Mouse (Mus musculus) limb, embryonic 14.5 days (tissue): Measurements from ENCODE around the gene Gab1. TPM values are rescaled to one million over a fixed set of nuclear protein-coding genes. Genes with fewer than 3 reads are reported as not detected.

ENCODE experiments used
- ATAC-seq: fragments of 200-750 bp; cut with Nextera tagmentation; 2 replicates; pipeline ENCODE4 v1.8.0; 2017; ENCODE audit warnings: low read depth, moderate number of reproducible peaks, moderate TSS enrichment; ENCODE audit not compliant: low FRiP score
- DNase-seq: peaks from one replicate; pipeline ENCODE4 v3.0.0-alpha.2; 2015; ENCODE audit warnings: low spot score
- H3K27ac ChIP-seq: fragments of 300-500 bp; sonication (generic); replicated peaks from 2 replicates; pipeline ENCODE4 v1.5.1; 2014; ENCODE audit warnings: low read depth, mild to moderate bottlenecking, low read length, moderate library complexity, mixed read lengths
- H3K27me3 ChIP-seq: fragments of 300-500 bp; sonication (generic); 2 replicates; pipeline ENCODE4 v1.6.1; 2014; ENCODE audit warnings: low read length, mixed read lengths; ENCODE audit not compliant: control insufficient read depth, insufficient read depth
- H3K36me3 ChIP-seq: fragments of 300-500 bp; sonication (generic); 2 replicates; pipeline ENCODE4 v1.6.1; 2014; ENCODE audit warnings: mild to moderate bottlenecking, low read length, moderate library complexity, mixed read lengths; ENCODE audit not compliant: control insufficient read depth, insufficient read depth
- H3K4me1 ChIP-seq: fragments of 300-500 bp; sonication (generic); 2 replicates; pipeline ENCODE4 v1.6.1; 2014; ENCODE audit warnings: antibody characterized with exemption, low read length, mixed read lengths; ENCODE audit not compliant: control insufficient read depth, insufficient read depth
- H3K4me2 ChIP-seq: fragments of 300-500 bp; sonication (generic); replicated peaks from 2 replicates; pipeline ENCODE4 v1.6.1; 2014; ENCODE audit warnings: low read depth, mild to moderate bottlenecking, low read length, moderate library complexity; ENCODE audit not compliant: severe bottlenecking
- H3K4me3 ChIP-seq: fragments of 300-500 bp; sonication (generic); replicated peaks from 2 replicates; pipeline ENCODE4 v1.5.1; 2014; ENCODE audit warnings: low read length
- H3K9ac ChIP-seq: fragments of 300-500 bp; sonication (generic); 2 replicates; pipeline ENCODE4 v1.6.1; 2014; ENCODE audit warnings: mild to moderate bottlenecking, low read depth, low read length, moderate library complexity; ENCODE audit not compliant: severe bottlenecking
- H3K9me3 ChIP-seq: fragments of 300-500 bp; sonication (generic); 2 replicates; pipeline ENCODE4 v1.6.1; 2016; ENCODE audit warnings: low read length; ENCODE audit not compliant: control insufficient read depth
- POLR2A ChIP-seq: fragments of 200-500 bp; IDR thresholded peaks from 2 replicates; pipeline ENCODE4 v1.8.0; 2012; ENCODE audit warnings: inconsistent platforms, mild to moderate bottlenecking, moderate library complexity, borderline replicate concordance; ENCODE audit not compliant: insufficient read depth, insufficient read length; ENCODE audit errors: extremely low read depth
- WGBS: fragments of 180-500 bp; shearing (Covaris S2); extraction: QIAGEN DNeasy Blood & Tissue Kit; methylation state at CpG from one replicate; pipeline ENCODE4 v1.1.7; 2014; 5-methylcytosine and 5-hydroxymethylcytosine counted together
- polyA plus RNA-seq, 2 experiments: library from polyadenylated mRNA; depleted of rRNA in 1 of 2; stranded (reverse) in 1 of 2; unstranded in 1 of 2; fragments of >200 nt; fragmentation: Nextera tagmentation in 1 of 2; extraction: Ambion mirVana in 1 of 2; gene quantifications; 2 replicates each; pipeline versions ENCODE4 v1.2.1 to v1.2.3; 2012 to 2014

Gene Gab1
- polyA plus RNA-seq, 2 experiments, result 41.3 to 44.8 TPM

GRCm38 (mm10) chr8:80872688-80873087, 7.6 kb downstream of the Gab1 start:
- Histone ChIP-seq H3K4me3 (no peak overlapping the region), H3K4me1 (peaks cover 54% of the 10 kb centered on the region), H3K9ac (no peak overlapping the region), H3K4me2 (no peak overlapping the region), H3K9me3 (no peaks in the 10 kb centered on the region), H3K27ac (no peak overlapping the region), H3K27me3 (no peaks in the 10 kb centered on the region), H3K36me3 (no peaks in the 10 kb centered on the region)
- ATAC-seq (0 out of 2 replicates have a peak, but pooled peaks have one; percentile 18), DNase-seq (no peak)
- TF ChIP-seq POLR2A, result no peak
- WGBS, result 49% methylated on average over 4 of the region's 4 CpGs

- WGBS, result 92% methylated on average over 6 of the region's 6 CpGs
- peaks cover 49% of the 10 kb centered on the region for H3K4me1 ChIP-seq
- H3K4me3 ChIP-seq, result no peak overlapping the region
- no peak for DNase-seq
- no peak overlapping the region for H3K9ac ChIP-seq
- H3K27me3 ChIP-seq, result no peaks in the 10 kb centered on the region
- no peak for ATAC-seq
- H3K36me3 ChIP-seq, result no peaks in the 10 kb centered on the region
- TF ChIP-seq POLR2A, result no peak
- no peak overlapping the region for H3K27ac ChIP-seq
- no peaks in the 10 kb centered on the region for H3K9me3 ChIP-seq
- no peak overlapping the region for H3K4me2 ChIP-seq
Observed at GRCm38 (mm10) chr8:80871400-80871799, 8.9 kb downstream of the Gab1 start.

- Histone ChIP-seq H3K27ac (peak overlapping the region; percentile 80), H3K4me2 (no peak overlapping the region), H3K9ac (no peak overlapping the region), H3K4me3 (no peak overlapping the region), H3K27me3 (no peaks in the 10 kb centered on the region), H3K9me3 (no peaks in the 10 kb centered on the region), H3K36me3 (0 out of 2 replicates have a peak, but pooled peaks cover 3% of the 10 kb centered on the region), H3K4me1 (peaks cover 52% of the 10 kb centered on the region)
- WGBS, result 68% methylated on average over 9 of the region's 9 CpGs
- no peak for ATAC-seq
- DNase-seq, result no peak
- no peak for TF ChIP-seq POLR2A
Observed at GRCm38 (mm10) chr8:80870535-80871204, 9.6 kb downstream of the Gab1 start.

- Histone ChIP-seq H3K4me1 (peaks cover 54% of the 10 kb centered on the region), H3K36me3 (0 out of 2 replicates have a peak, but pooled peaks cover 3% of the 10 kb centered on the region), H3K9ac (no peak overlapping the region), H3K9me3 (no peaks in the 10 kb centered on the region), H3K4me3 (no peak overlapping the region), H3K4me2 (no peak overlapping the region; the same call in 1 of the 2 replicates), H3K27ac (peak overlapping the region; percentile 80), H3K27me3 (no peaks in the 10 kb centered on the region)
- 42% methylated on average over 11 of the region's 11 CpGs for WGBS
- ATAC-seq (peak; percentile 69), DNase-seq (peak; percentile 67)
- no peak for TF ChIP-seq POLR2A
Observed at GRCm38 (mm10) chr8:80869881-80870328, 10.4 kb downstream of the Gab1 start.

- 76% methylated on average over 11 of the region's 11 CpGs for WGBS
- Histone ChIP-seq H3K4me1 (peaks cover 50% of the 10 kb centered on the region), H3K36me3 (0 out of 2 replicates have a peak, but pooled peaks cover 3% of the 10 kb centered on the region), H3K4me3 (no peak overlapping the region), H3K4me2 (0 out of 2 replicates have a peak overlapping the region, but pooled peaks have one; percentile 7), H3K9me3 (no peaks in the 10 kb centered on the region), H3K27me3 (no peaks in the 10 kb centered on the region), H3K9ac (no peak overlapping the region), H3K27ac (peak overlapping the region; percentile 80; the same call in 1 of the 2 replicates)
- ATAC-seq (no peak), DNase-seq (no peak)
- no peak for TF ChIP-seq POLR2A
Observed at GRCm38 (mm10) chr8:80868801-80869323, 11.5 kb downstream of the Gab1 start.
